Mouse (Mus musculus): Measurements from ENCODE around the gene Med25.

Gene Med25

GRCm38 (mm10) chr7:44863210-44863609 is 29.3 kb downstream of the Med25 start:
- DNase-seq (ENCODE audit: low spot score in 2 of 2) = no peak

GRCm38 (mm10) chr7:44862434-44862833 is 30.1 kb downstream of the Med25 start:
- DNase-seq (ENCODE audit: low spot score in 2 of 2) = no peak

GRCm38 (mm10) chr7:44861429-44861816 is 31.1 kb downstream of the Med25 start:
- peak in 1 of 2 experiments; percentile 34 for DNase-seq (ENCODE audit: low spot score in 2 of 2)

- DNase-seq (ENCODE audit: low spot score in 2 of 2) = peak; percentile 72 to 83
Observed at GRCm38 (mm10) chr7:44860576-44861428, 31.7 kb downstream of the Med25 start.

GRCm38 (mm10) chr7:44859896-44860295 is 32.6 kb downstream of the Med25 start:
- DNase-seq (ENCODE audit: low spot score in 2 of 2) = no peak

GRCm38 (mm10) chr7:44857905-44858304 is 34.6 kb downstream of the Med25 start:
- DNase-seq (ENCODE audit: low spot score in 2 of 2) = no peak

GRCm38 (mm10) chr7:44857042-44857552 is 35.4 kb downstream of the Med25 start, which contains the start of gene Pnkp:
Gene Pnkp (plus strand): TSS chr7:44857139.
- peak; percentile 80 for DNase-seq (ENCODE audit: low spot score in 2 of 2)

- no peak for DNase-seq (ENCODE audit: low spot score in 2 of 2)
Observed at GRCm38 (mm10) chr7:44856265-44856916, 36.1 kb downstream of the Med25 start.

GRCm38 (mm10) chr7:44855036-44855435 is 37.5 kb downstream of the Med25 start:
- no peak for DNase-seq (ENCODE audit: low spot score in 2 of 2)

- DNase-seq (ENCODE audit: low spot score in 2 of 2) = peak; percentile 83 to 85
Observed at GRCm38 (mm10) chr7:44854356-44855031, 38.0 kb downstream of the Med25 start.

- no peak for DNase-seq (ENCODE audit: low spot score in 2 of 2)
Observed at GRCm38 (mm10) chr7:44853596-44854355, 38.7 kb downstream of the Med25 start.

- no peak for DNase-seq (ENCODE audit: low spot score in 2 of 2)
Observed at GRCm38 (mm10) chr7:44853065-44853464, 39.4 kb downstream of the Med25 start.

- DNase-seq (ENCODE audit: low spot score in 2 of 2) = no peak
Observed at GRCm38 (mm10) chr7:44852259-44853027, 40.1 kb downstream of the Med25 start.

- DNase-seq (ENCODE audit: low spot score in 2 of 2) = no peak
Observed at GRCm38 (mm10) chr7:44851625-44852234, 40.8 kb downstream of the Med25 start.

- DNase-seq (ENCODE audit: low spot score in 2 of 2) = no peak
Observed at GRCm38 (mm10) chr7:44850789-44851624, 41.5 kb downstream of the Med25 start.

- peak; percentile 73 to 78 for DNase-seq (ENCODE audit: low spot score in 2 of 2)
Observed at GRCm38 (mm10) chr7:44850146-44850545, 42.4 kb downstream of the Med25 start.

GRCm38 (mm10) chr7:44849416-44850111 is 42.9 kb downstream of the Med25 start:
- peak; percentile 88 to 90 for DNase-seq (ENCODE audit: low spot score in 2 of 2)

- peak; percentile 98 to 99 for DNase-seq (ENCODE audit: low spot score in 2 of 2)
Observed at GRCm38 (mm10) chr7:44848561-44849415, 43.7 kb downstream of the Med25 start, which contains the start of the genes Akt1s1 and Tbc1d17. Gene Akt1s1 (plus strand): TSS chr7:44848991. Gene Tbc1d17 (minus strand): TSS chr7:44849079.

Measured in urinary bladder, postnatal 4 days (tissue).